Mouse (Mus musculus) CD8-positive naive resting alpha-beta T cell, adult 57 days (primary cell): Measurements from ENCODE around the gene Sim1. TPM values are rescaled to one million over a fixed set of nuclear protein-coding genes. Genes with fewer than 3 reads are reported as not detected.

Experiments used
- total RNA-seq: library from RNA; stranded (reverse); gene quantifications from one replicate; pipeline ENCODE4 v1.2.4, GENCODE M21; 2023

Gene Sim1
- not detected for total RNA-seq

DNA sequence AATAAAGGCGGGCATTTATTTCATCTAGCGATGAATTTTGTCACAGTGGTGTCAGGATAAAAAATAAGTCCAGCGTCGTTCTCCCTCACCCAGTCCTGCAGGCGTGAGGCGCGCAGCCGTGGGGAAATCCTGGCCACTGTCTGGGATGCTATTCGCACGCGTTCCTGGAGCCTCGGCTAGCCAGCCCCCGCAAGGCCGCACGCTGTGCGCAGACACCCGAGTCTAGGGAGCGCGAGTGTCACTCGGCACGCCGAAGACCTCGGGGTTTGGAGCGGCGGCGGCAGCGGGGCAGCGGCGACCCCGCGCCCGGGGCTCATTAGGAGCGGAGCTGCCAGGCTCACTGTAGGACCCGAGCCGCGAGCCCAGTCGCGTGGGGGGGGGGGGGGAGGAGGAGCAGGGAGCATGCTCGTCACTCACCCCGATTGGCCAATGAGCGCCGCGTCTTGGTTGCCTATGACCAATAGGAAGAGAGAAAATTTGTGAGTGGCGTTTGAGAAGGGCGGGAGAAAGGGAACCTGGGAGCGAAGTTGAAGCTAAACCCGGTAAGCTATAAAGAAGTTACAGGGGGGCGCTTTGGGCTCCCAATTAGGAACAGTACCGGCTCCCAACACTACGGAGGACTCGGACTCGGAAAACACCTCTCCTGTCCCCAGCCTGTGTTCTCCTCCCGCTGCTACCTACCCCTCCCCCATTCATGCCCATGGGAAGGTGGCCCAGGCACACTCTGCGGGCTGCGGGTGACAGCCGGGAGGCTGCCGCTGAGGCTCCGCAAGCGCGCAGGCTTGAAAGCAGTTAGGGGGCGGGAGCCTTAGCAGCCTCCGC, at the start of gene Sim1:
Gene Sim1 (plus strand): TSS at position 585 of the 822 bp plus-strand sequence.

